Mouse (Mus musculus) heart, postnatal 0 days (tissue): ENCODE measurements around the gene Gm44503.

Source experiments
- CTCF ChIP-seq: IDR thresholded peaks from 2 replicates; pipeline ENCODE4 v1.5.1; 2016; ENCODE audit warnings: antibody characterized with exemption, control low read depth, low read depth
- EP300 ChIP-seq: IDR thresholded peaks from 2 replicates; pipeline ENCODE4 v1.6.1; 2016; ENCODE audit warnings: antibody characterized with exemption, low read depth

DNA sequence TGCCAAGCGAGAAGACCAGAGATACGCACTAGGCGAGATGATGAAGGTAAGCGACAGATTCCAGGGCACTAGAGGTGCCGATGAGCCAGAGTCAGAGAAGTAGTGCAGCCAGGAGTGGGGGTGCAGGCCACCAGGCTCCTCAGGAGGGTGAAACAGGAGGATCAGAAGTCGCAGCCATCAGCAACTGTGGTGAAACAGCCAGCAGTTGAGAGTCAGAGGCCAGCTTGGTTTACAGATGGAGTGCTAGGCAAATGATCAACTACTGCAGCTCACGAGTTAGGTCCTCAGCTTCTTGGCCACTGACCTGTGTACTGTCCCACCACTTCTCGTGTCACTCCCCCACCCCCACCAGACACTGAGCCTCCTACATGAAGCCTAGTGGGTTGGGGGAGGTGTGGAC lies 2.7 kb downstream of the Gm44503 start:
- TF ChIP-seq CTCF, result no peak
- TF ChIP-seq EP300, result no peak
